Mouse (Mus musculus): ENCODE measurements around the gene Mst1r.

DNA sequence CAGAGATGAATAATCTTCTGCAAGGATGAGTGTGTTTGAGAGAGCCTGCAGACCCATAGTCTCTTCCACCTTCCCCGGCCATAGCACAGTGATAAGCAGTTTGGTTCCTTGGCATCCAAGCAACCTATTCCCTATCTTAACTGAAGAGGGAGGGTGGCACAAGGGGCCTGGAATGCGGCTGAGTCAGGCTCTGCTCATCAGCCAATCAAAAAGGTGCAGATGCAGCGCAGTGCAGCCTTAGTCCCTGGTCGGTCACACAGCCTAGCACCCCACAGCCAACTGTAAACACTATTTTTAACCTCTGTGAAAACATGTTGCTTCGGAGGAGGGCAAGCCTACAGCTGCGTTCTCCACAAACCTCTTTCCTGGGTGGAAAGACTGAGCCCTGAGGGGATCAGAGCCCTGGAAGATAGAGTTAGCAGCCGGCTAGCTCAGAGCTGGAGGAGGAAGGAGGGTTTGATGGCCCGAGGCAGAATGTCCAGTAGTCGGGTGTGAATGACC, 20.3 kb downstream of the Mst1r start:
- no peak for TF ChIP-seq CTCF (IDR thresholded peaks at IDR 0.05; ENCODE audit: low read depth, low read length)
- TF ChIP-seq POLR2A (IDR thresholded peaks at IDR 0.05; ENCODE audit: extremely low read depth, insufficient read depth, low read length): no peak

Measured in liver, adult 2 months (tissue).